Mouse (Mus musculus) adipocyte (in vitro differentiated cells): ENCODE data around the gene Slc17a1.

Source experiments
- DNase-seq: peaks from one replicate; pipeline ENCODE4 v3.0.0-alpha.2; 2016; ENCODE audit warnings: low spot score

Slc17a1 gene

DNA sequence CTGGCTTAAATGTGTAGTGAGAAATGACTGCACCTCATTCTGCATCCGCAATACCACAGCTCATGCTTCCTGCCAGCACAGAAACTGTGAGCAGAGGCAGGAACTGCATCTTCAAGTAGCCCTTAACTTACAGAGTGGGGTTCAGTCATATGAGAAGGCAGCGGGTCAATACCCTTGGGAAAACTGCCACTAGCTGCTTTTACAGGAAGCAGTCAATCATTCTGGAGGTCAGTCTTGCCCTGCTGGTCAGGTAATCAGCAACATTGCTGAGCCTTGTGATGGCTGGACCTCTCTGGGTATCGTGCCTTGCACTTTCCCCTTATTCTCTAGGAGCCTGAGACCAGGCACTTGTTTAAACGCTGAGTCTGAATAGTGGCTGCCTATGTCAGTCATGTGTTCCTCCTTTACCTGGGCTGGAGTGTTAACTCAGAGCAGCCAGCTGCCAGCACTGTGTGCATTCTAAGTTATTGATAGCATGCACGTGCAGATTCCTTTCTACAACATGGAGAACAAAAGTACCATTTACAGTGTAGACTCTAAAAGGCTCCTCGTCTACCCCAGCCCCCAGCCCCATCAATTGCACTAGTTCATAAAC, 21.6 kb downstream of the Slc17a1 start:
- DNase-seq = no peak

DNA sequence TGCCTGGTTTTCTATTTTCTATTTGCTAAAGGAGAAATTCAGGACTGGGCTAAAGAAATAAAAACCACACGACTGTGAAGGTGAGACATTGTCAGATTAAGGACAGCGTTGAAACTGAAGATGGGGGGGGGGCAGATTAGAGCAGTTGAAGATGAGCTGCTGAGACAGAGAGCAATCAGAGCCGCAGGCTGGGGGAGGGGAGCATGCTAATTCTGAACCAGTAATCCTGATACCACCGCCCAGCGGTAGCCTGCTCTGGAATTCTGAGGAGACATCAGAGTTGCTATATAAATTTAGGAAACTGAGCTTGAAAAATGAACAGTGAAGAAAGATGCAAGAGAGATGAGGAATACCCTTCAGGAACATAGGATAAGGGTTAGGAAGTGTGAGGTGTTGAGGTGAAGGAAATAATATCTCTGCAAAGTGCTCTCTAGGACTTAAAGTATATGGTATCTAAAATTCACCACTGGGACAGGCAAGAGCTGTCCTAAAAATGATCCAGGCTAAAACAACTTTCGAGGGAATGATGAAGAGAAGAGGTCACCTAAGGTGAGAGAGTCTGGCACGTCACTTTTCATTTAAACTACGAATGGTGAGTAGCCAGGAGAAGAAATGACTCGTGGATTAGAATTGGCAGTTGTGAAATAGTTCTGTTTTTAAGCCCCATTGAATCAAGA, 25.2 kb downstream of the Slc17a1 start:
- DNase-seq = no peak

DNA sequence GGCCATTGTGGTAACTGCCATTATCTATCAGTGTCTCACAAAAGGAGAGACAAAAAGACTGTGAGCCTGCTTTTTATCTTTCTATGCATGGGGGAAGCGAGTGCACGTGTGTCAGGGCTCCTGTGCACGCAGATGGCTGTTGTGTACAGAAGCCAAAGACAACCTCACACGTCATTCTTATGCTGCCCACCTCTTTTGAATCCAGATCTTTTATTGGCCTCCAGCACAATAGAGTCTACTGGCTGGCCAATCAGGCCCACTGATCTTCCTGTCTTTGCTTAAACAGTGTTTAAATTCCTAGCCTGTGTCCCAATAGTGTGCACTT, 25.7 kb downstream of the Slc17a1 start:
- no peak for DNase-seq

DNA sequence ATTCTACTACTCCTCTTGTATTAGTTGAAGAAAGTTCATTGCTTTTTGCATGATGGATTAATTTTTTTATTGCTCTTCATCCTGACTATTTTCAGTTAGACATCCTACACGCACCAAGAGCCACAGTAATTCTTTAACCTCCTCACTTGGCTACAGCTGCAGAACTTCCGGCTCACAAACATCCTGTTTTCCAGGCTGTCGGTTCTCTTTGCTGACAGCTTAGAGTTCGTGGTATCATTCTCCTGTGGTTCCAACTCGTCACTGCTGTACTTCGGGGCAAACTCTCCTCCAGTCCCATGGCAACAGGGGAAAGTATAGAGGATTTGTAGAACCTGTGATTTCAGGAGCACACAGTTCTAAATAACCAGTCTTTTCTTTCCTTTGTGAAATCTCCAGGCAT, 30.7 kb downstream of the Slc17a1 start:
- DNase-seq = no peak

DNA sequence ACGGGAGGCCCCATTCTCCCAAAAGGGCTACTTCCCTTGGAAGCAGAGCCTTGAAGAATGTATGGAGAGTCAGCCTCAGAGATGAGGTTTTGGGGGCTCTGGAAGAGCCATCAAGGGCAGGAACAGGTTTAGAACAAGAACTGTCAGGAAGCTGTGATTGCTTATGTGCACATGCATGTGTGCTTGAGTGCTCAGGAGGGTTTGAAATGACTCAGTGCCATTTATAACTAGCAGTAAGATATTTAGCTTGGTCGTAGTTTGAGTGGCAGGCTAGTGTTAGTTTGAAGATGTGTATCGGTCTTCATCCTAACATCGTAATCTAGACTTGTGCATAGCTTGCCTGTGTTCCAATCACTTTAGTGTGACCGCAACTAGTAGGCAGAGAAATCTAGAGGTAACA, 39.4 kb downstream of the Slc17a1 start:
- no peak for DNase-seq

DNA sequence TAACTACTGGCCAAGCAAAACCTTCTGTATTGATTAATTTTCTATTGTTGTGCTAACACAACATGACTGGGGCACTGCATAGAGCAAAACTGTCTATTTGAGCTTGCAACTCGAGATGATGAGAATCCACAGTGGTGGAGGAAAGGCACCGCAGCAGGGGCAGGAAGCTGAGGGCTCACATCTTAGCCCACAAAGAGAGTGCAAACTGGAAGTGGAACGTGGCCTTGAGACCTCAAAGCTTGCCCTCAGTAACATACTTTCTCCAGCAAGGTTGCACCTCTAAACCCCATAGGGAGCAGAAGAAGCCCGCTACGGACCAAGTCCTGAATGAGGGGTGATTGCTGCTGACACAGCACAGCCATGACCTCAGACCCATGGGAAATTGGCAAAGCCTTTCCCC, 42.6 kb downstream of the Slc17a1 start:
- no peak for DNase-seq

DNA sequence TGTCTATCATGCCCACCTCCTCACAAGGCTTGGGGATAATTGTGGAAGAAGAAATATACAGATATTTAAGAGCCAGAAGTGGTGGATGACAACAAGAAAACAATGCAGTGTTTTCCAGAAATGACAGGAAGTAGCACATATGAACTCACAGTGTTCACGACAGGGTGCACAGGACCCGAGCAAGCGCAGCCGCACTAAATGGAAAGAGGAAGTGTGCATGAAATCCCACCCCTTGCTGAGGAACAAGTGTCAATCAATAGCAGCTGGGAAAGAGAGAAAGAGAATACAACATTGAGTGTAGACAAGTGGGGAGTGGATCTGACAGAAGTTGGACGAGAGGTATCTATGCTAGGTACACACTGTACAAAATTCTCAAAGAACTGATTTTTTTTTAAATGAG, 43.8 kb downstream of the Slc17a1 start:
- DNase-seq = no peak

DNA sequence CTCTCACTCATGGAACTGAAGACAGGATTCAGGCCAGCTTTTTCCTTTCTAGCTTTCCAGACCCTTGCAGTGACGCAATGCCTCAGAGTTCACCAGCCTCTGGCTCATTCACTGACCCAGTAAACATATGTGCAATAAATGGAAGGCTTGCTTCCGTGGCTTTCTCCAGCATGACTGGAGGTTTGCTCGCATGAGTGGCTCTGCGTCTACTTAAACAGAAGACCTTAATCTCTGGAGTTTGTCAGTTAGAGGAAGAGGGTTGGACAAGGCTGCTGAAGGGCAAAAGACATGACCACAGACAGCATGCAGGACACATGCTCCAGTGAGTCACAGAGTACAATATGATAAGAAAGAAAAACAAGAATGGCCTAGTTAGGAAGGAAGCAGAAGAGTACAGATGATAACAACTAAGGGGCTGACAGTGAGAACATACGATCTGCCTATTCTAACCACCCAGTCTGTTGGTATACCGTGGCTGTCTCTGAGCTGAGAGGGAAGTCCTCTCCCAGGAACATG, 46.3 kb downstream of the Slc17a1 start:
- DNase-seq = no peak

DNA sequence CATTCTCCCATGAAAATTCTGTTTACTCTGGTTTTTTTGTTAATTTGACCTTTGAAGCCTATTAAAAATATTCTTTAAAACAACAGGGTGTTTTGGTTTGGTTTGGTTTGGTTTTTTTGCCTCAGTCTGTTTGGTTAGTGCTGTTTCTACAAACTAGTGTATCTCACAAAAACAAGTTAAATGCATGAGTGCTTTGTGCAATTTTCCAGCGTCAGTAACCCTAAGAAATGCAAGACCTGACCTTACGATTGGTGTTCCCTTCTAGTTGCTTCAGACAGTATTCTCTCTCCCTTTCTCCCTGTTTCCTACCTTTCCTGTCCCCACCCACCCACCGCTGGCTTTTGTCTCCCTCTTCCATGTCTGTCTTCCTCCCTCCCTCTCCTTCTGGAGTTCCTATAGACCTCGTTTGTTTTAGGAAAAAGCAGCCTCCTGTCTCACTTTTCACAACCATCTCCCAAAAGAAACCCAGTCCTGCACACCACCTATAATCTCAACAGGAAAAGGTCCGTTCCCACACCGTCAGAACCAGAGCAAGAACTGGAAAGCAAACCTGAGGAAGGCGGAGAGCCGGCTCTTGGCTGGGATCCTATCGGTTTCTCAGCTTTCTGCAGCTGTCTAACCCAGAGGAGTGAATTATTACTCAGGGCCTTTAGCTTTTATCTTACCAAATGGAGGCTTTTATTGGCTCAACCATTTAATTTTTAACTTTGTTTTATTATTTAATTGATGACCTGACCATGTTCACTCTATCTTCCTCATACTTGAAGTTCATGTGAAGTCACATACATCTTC, 47.0 kb downstream of the Slc17a1 start, which contains the start of gene Slc17a4:
Gene Slc17a4 (minus strand): TSS at position 634 of the 792 bp plus-strand sequence.
- DNase-seq = no peak

DNA sequence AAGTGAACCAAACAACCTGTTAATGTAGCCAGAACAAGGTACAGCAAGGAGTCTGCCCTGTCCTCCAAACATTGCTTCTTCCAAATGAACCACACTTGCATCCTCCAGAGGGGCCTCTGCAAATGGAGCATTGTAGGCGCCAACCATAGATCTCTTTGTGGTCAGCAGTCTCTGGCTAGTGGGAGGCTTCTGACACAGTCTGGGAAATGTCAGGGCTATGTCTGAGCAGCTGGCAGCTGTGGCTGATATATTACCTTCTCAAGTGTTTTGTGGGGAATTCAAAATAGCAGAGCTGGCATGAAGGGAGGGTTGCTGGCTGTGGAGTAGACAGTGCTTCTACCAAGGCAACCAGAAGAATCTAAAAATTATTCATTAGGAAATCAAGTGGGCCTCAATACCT, 48.6 kb downstream of the Slc17a1 start:
- DNase-seq = no peak

DNA sequence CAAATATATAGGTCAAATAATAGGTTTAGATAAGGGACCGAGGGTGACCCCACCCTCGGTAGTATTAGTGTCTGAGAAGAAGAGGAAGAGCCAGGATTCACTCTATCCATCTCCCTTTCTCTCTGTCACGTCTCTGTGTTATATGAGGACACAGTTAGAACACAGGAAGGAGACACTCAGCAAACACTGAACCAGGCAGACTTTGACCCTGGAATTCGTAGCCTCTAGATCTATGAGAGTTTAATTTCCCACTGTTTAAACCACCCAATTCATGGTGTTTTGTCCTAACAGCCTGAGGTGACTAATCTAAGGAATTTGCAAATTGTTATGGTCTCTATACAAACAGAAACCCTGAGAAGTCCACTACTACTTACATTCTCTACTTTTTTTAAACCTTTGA, 50.1 kb downstream of the Slc17a1 start:
- no peak for DNase-seq

DNA sequence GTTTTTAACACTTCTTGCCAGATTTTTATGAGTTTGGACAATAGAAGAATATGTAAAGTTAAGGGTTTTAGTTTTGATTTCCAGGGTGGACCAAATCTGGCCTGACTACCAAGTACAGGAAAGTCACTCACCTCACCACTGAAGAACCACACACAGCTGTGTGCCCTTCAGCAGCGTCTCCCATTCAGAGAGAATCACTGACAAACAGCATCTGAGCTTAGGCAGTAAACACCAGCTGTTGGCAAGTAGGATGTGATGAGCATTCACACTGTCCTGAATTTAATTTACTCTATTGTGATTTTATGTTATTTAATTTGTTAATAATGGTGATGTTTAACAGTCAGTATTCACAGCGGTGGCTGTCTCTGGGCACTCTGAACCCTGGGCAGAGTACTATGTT, 58.2 kb downstream of the Slc17a1 start:
- DNase-seq = no peak

DNA sequence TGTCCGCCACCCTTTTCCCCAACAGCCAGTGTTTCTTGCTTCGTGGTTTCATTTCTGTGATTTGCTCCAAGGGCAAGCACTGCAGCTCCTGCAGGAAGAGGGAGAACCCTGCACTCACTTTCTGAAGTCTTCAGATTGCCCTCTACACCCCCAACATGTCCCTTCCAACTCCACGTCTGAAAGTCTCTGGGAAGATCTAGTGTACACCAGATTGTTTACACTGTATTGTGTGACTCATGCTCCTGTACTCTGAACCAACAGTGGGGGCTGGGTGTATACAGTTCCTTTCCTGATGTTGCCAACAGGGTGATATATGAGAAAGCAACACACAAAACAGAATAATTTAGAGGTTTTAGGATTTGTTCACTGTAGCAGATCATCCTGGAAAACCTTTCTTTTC, 61.1 kb downstream of the Slc17a1 start:
- peak; percentile 10 for DNase-seq

DNA sequence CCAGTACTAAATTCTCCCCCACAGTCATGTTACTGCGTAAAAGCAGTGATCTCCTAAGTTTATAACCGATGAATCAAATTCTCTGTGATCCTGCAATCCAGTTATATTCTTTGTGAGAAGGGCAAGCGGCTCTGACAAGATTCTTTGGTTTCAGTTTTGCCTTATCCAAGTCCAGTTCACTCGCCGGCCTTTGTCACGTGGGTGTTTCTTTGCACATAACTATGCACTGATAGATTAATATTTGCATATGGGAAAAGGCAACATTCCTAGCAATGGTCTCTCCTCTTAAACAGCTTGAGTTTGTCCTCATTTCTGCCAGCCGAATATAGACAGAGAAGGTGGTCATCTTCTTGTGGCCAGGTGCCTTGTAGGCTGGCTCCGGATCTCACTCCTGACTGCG, 62.9 kb downstream of the Slc17a1 start:
- no peak for DNase-seq

DNA sequence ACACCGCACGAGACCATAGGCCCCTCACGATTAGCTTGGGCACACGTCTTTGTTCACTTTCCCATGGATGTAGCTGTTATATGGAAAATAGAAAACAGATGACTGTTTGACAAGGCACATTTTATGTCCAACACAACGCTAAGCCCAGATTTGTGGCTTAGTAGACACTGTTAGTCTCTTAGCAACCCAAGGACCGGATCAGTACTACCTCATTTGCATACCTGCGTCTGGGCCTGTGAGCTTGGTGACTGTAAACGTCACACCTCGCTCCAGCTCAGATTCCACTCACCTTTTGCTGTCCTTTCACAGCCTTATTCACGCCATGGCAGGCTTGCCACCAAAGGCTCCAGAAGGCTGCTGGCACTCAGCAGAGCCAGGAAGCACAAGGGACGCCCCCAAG, 63.4 kb downstream of the Slc17a1 start:
- DNase-seq = no peak

DNA sequence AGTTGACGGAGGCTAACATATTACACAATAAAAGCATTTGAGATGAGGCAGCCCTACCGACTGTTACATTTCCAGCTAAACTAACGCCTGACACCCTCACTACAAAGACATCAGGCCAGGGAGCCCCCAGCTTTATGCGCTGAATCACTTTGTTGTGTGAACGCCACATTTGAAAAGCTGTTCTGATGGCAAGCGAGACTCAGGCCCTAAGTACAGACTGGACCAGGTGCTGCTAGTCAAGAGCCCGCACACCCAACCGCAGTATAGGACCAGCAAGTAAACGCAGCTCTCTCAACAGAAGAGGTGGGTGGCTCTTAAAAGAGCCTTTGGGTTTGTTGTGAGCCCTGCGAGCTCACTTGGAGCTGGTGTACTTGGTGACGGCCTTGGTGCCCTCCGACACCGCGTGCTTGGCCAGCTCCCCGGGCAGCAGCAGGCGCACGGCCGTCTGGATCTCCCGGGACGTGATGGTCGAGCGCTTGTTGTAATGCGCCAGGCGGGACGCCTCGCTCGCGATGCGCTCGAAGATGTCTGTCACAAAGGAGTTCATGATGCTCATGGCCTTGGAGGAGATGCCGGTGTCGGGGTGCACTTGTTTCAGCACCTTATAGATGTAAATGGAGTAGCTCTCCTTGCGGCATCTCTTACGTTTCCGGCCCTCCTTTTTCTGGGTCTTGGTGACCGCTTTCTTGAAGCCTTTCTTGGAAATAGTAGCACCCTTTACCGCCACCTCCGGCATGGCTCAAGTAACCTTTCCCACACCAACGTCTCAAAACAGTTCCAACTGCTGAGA, 66.1 kb downstream of the Slc17a1 start, which contains the start of gene Hist1h2ba:
Gene Hist1h2ba (minus strand): TSS at position 736 of the 790 bp plus-strand sequence.
- DNase-seq = no peak

DNA sequence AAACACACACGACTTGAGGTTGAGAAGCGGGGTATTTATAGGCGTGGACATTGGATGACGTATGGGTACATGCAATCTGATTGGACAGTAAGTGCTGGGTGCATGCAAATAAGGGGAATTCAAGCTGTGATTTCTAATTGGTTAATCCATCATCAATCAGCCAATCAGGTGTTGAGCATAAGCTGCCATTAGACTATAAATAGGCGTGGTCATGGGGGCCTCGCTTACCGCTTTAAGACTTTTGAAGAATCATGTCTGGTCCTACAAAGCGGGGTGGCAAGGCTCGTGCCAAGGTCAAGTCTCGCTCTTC, 66.6 kb downstream of the Slc17a1 start, which contains the start of gene Hist1h2aa:
Gene Hist1h2aa (plus strand): TSS at position 252 of the 310 bp plus-strand sequence.
- no peak for DNase-seq

DNA sequence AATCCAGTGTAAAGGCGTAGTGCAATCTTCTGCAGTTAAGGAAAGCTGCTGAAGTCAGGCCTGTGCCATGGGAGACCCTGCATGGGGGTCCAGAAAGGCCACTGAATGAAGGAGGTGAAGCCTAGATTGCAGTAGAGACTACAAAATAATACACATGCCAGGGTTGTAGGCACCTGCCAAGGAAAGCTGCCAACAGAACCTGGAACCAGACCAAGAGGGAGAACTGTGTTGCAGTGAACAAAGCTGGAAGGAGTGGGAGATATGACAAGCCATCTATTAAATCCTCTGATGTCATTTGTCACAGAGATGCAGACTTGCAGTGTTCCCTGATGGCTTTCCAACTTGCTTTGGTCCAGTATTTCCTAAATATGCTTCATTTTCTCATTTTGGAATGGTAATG, 71.1 kb downstream of the Slc17a1 start:
- DNase-seq = no peak

DNA sequence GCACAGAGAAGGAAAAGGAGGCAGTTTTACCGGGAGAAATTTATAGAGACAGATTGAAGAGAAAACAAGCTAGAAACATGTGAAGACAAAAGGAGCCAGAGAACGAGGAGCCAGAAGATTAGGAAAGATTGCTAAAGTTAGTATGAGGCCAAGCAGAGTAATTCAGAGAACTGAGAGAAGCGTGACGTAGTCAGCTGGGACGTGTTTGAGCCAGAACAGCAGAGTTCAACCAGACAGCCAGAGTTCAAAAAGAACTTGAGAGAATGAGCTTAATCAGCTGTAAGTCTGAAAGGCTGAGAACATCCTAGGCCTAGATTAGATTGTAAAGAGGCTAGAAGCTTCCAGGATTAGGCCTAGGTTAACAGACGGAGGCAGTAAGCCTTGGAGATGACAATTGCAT, 72.7 kb downstream of the Slc17a1 start:
- DNase-seq = peak; percentile 13

DNA sequence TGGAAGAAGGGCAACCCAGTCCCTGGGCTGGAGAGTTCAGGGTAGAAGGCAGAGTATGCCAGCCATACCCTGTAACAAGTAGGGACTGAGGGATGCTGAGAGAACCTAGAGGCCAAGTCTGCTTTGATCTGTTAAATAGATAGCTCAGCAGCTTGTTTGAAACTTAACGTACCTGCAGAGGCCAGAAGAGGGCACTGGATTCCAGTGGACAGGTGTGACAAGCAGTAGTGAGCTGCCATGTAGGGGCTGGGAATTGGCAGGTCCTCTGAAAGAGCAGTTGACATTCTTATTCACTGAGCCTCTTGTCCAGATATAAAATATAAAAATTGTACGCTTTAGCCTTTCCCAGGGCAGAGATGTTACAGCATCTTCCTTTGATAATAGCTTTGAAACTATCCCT, 75.3 kb downstream of the Slc17a1 start:
- DNase-seq = no peak
